Mouse (Mus musculus) large intestine, adult 2 months (tissue): ENCODE data around the gene Josd2. TPM values are rescaled to one million over a fixed set of nuclear protein-coding genes. Genes with fewer than 3 reads are reported as not detected.

Experiments used
- DNase-seq: peaks from one replicate; pipeline ENCODE4 v3.0.0-alpha.2; 2012; ENCODE audit warnings: low read depth, low spot score
- WGBS: fragments of 180-500 bp; shearing (Covaris S2); methylation state at CpG from one replicate; pipeline ENCODE4 v1.1.7; 2018; 5-methylcytosine and 5-hydroxymethylcytosine counted together
- polyA plus RNA-seq: library from polyadenylated mRNA; depleted of rRNA; stranded (reverse); fragments of >200 nt; gene quantifications from 2 replicates; pipeline ENCODE4 v1.2.3, GENCODE M21; 2012

Josd2 gene
- polyA plus RNA-seq, 1 experiment, result 78.0 TPM

GRCm38 (mm10) chr7:44469677-44470675, 2.2 kb downstream of the Josd2 start:
- 90% methylated on average over 16 of the region's 16 CpGs for WGBS
- no peak for DNase-seq

GRCm38 (mm10) chr7:44470696-44471612, 3.2 kb downstream of the Josd2 start:
- WGBS, result 88% methylated on average over 16 of the region's 16 CpGs
- no peak for DNase-seq

GRCm38 (mm10) chr7:44471880-44472557, 4.2 kb downstream of the Josd2 start:
- 40% methylated on average over 6 of the region's 6 CpGs for WGBS
- no peak for DNase-seq

- WGBS, result 5% methylated on average over 1 of the region's 1 CpGs
- no peak for DNase-seq
Observed at GRCm38 (mm10) chr7:44472558-44472885, 4.7 kb downstream of the Josd2 start.

- WGBS, result 31% methylated on average over 9 of the region's 9 CpGs
Observed at GRCm38 (mm10) chr7:44472961-44473646, 5.3 kb downstream of the Josd2 start.

GRCm38 (mm10) chr7:44474419-44474818, 6.6 kb downstream of the Josd2 start:
- DNase-seq, result no peak
- 35% methylated on average over 4 of the region's 4 CpGs for WGBS

More at GRCm38 (mm10) chr7:44472961-44473646, 5.3 kb downstream of the Josd2 start:
- no peak for DNase-seq

GRCm38 (mm10) chr7:44475046-44475614, 7.3 kb downstream of the Josd2 start:
- DNase-seq, result no peak
- 29% methylated on average over 5 of the region's 5 CpGs for WGBS

- DNase-seq, result no peak
- 64% methylated on average over 3 of the region's 3 CpGs for WGBS
Observed at GRCm38 (mm10) chr7:44482836-44483435, 15.2 kb downstream of the Josd2 start.

GRCm38 (mm10) chr7:44484109-44484508, 16.3 kb downstream of the Josd2 start:
- DNase-seq, result no peak
- 93% methylated on average over 1 of the region's 1 CpGs for WGBS

GRCm38 (mm10) chr7:44484841-44485571, 17.2 kb downstream of the Josd2 start:
- WGBS, result 30% methylated on average over 5 of the region's 5 CpGs
- peak; percentile 51 for DNase-seq

- 81% methylated on average over 7 of the region's 7 CpGs for WGBS
- no peak for DNase-seq
Observed at GRCm38 (mm10) chr7:44485572-44486195, 17.9 kb downstream of the Josd2 start.

- 72% methylated on average over 13 of the region's 13 CpGs for WGBS
- DNase-seq, result no peak
Observed at GRCm38 (mm10) chr7:44486927-44487575, 19.3 kb downstream of the Josd2 start.

GRCm38 (mm10) chr7:44487936-44488335, 20.2 kb downstream of the Josd2 start:
- WGBS, result 88% methylated on average over 7 of the region's 7 CpGs
- no peak for DNase-seq

- 94% methylated on average over 8 of the region's 8 CpGs for WGBS
- DNase-seq, result no peak
Observed at GRCm38 (mm10) chr7:44488545-44488944, 20.8 kb downstream of the Josd2 start.

- DNase-seq, result no peak
- WGBS, result 83% methylated on average over 4 of the region's 4 CpGs
Observed at GRCm38 (mm10) chr7:44490281-44490680, 22.5 kb downstream of the Josd2 start.

GRCm38 (mm10) chr7:44491391-44491790, 23.6 kb downstream of the Josd2 start:
- 95% methylated on average over 5 of the region's 5 CpGs for WGBS
- DNase-seq, result no peak
